ENCODE assay signal across 14 mouse cellular contexts in the genomic region with DNA sequence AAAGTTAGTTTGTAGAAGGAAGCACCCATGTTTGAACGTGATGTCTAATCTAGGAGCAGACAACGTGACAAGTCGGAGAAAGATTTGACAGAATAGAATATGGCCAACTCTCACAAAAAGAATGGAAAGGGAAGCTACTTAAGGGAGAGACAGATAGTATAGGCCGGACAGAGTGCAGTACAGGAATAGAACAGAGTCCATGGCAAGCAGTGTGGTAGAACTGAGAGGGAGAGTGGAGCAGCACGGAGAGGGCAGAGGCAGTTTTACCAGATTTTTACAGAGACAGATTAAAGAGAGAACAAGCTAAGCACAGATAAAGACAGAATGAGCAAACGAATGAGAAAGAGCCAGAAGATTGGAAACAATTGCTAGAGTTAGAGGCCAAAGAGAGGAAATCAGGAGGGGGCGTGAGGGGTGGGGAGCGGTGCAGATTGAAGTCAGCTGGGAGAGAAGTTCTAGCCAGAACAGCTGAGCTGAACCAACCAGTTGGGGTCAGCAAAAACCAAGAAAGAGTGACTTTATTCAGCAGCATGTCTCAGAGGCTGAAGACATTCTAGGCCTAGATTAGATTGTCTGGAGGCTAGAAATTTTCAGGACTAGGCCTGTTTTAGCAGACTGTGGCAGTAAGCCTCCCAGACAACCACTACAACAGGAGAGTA.
A peak's percentile ranks its signal among the peaks of the same experiment; 100 is the strongest.
DNase-seq lines count a peak whose midpoint lies in the region; ATAC-seq and TF ChIP-seq lines count a peak whose summit lies in the region.
"Had no signal": no experiment of that assay in that cellular context is flagged by ENCODE, and none has a peak within 500 bp of the region (broad histone marks: within the 10 kb centered on the region; RNA-seq: fewer than 3 reads in every experiment).

No protein-coding gene starts in this region.

- dilution Hi-C loops in CH12.LX (cut with MboI; ENCODE audit: extremely low pct_ligation_motif_present, extremely low pct_unique_long_range_greater_than_20kb, low sequenced_read_pairs) = no loop called here

- H3K27ac ChIP-seq in kidney, adult 2 months (ENCODE audit: insufficient read depth, low read depth, low read length) = no peak overlapping the region
- H3K27ac ChIP-seq in CH12.LX (ENCODE audit: insufficient read depth, low read depth) = no peak overlapping the region
- no peak overlapping the region for H3K27ac ChIP-seq in lung, embryonic 15.5 days
- H3K27ac ChIP-seq in hindbrain, embryonic 10.5 days = no peak overlapping the region
- H3K27ac ChIP-seq: neural tube, embryonic 13.5 days had no signal

- H3K9me3 ChIP-seq in CH12.LX (replicated peaks; ENCODE audit: low read length) = no peaks in the 10 kb centered on the region
- H3K9me3 ChIP-seq in lung, embryonic 15.5 days = no peaks in the 10 kb centered on the region
- H3K9me3 ChIP-seq in hindbrain, embryonic 10.5 days = no peaks in the 10 kb centered on the region
- H3K9me3 ChIP-seq: neural tube, embryonic 13.5 days had no signal

- no peak for TF ChIP-seq EP300 in CH12.LX (IDR thresholded peaks at IDR 0.05; ENCODE audit: low read length)

- no peaks in the 10 kb centered on the region for H3K36me3 ChIP-seq in kidney, adult 2 months (ENCODE audit: control insufficient read depth, insufficient read depth, low read length)
- no peaks in the 10 kb centered on the region for H3K36me3 ChIP-seq in CH12.LX (replicated peaks in 1 of 2; ENCODE audit: control insufficient read depth in 1 of 2, insufficient read depth in 1 of 2, low read length in 1 of 2)
- no peaks in the 10 kb centered on the region for H3K36me3 ChIP-seq in lung, embryonic 15.5 days
- H3K36me3 ChIP-seq in hindbrain, embryonic 10.5 days = no peaks in the 10 kb centered on the region
- H3K36me3 ChIP-seq: neural tube, embryonic 13.5 days had no signal

- TF ChIP-seq POLR2A in kidney, adult 2 months (IDR thresholded peaks at IDR 0.05; ENCODE audit: low read depth, low read length) = no peak
- TF ChIP-seq POLR2A in CH12.LX (IDR thresholded peaks at IDR 0.05; ENCODE audit: low read depth, low read length) = no peak

- no peaks in the 10 kb centered on the region for H3K79me2 ChIP-seq in CH12.LX (replicated peaks; ENCODE audit: control insufficient read depth, extremely low read depth, insufficient read depth, poor library complexity, severe bottlenecking)

- H3K4me3 ChIP-seq in kidney, adult 2 months (ENCODE audit: insufficient read depth, low read depth, low read length) = no peak overlapping the region
- no peak overlapping the region for H3K4me3 ChIP-seq in CH12.LX (replicated peaks in 1 of 3; ENCODE audit: low read depth in 2 of 3, low read length in 2 of 3, poor library complexity in 1 of 3)
- H3K4me3 ChIP-seq in lung, embryonic 15.5 days = no peak overlapping the region
- H3K4me3 ChIP-seq in hindbrain, embryonic 10.5 days = no peak overlapping the region
- H3K4me3 ChIP-seq: neural tube, embryonic 13.5 days had no signal

- no peak overlapping the region for H3K9ac ChIP-seq in CH12.LX (ENCODE audit: insufficient read depth, low read depth)
- no peak overlapping the region for H3K9ac ChIP-seq in lung, embryonic 15.5 days
- H3K9ac ChIP-seq: neural tube, embryonic 13.5 days had no signal

- ATAC-seq in lung, embryonic 15.5 days (ENCODE audit: borderline replicate concordance, extremely low read depth, low FRiP score, low TSS enrichment) = peak; percentile 31
- ATAC-seq: midbrain, embryonic 16.5 days had no signal

- no peaks in the 10 kb centered on the region for H3K27me3 ChIP-seq in kidney, adult 2 months (replicated peaks; ENCODE audit: control insufficient read depth, insufficient read depth, low read length)
- H3K27me3 ChIP-seq in CH12.LX (replicated peaks) = peaks cover 13% of the 10 kb centered on the region
- H3K27me3 ChIP-seq in lung, embryonic 15.5 days = no peaks in the 10 kb centered on the region
- H3K27me3 ChIP-seq in hindbrain, embryonic 10.5 days (ENCODE audit: insufficient read depth, poor library complexity, severe bottlenecking) = no peaks in the 10 kb centered on the region
- H3K27me3 ChIP-seq: neural tube, embryonic 13.5 days had no signal

- WGBS in kidney, adult 2 months = 67% methylated on average over 8 of the region's 8 CpGs
- 43% methylated on average over 8 of the region's 8 CpGs for WGBS in lung, embryonic 15.5 days
- 70% methylated on average over 8 of the region's 8 CpGs for WGBS in hindbrain, embryonic 10.5 days

- peak; percentile 6 for DNase-seq in embryo, embryonic 10.5 days (ENCODE audit: low spot score)
- no peak for DNase-seq in embryo, embryonic 9.5 days (ENCODE audit: extremely low spot score)
- peak; percentile 8 for DNase-seq in kidney, adult 9 months
- DNase-seq in kidney, adult 2 months = no peak
- DNase-seq in CH12.LX (ENCODE audit: extremely low read depth) = no peak
- DNase-seq in hindbrain, embryonic 10.5 days (ENCODE audit: low spot score) = no peak
- DNase-seq in cerebellum, postnatal 14 days = no peak
- DNase-seq: adrenal gland, adult 8-10 months; liver; right cerebral cortex, adult 18-20 months; thymus, adult 2 months had no signal

- peak; percentile 11 for TF ChIP-seq RAD21 in CH12.LX (IDR thresholded peaks at IDR 0.05; ENCODE audit: low read depth, low read length)

- no peak overlapping the region for H3K4me2 ChIP-seq in CH12.LX (ENCODE audit: insufficient read depth, low read depth, poor library complexity, severe bottlenecking)
- H3K4me2 ChIP-seq in lung, embryonic 15.5 days = no peak overlapping the region
- H3K4me2 ChIP-seq: neural tube, embryonic 13.5 days had no signal

- no peaks in the 10 kb centered on the region for H3K4me1 ChIP-seq in kidney, adult 2 months (ENCODE audit: control insufficient read depth, insufficient read depth, low read length)
- H3K4me1 ChIP-seq in CH12.LX (ENCODE audit: control insufficient read depth in 1 of 2, insufficient read depth in 2 of 2) = no peaks in the 10 kb centered on the region
- H3K4me1 ChIP-seq in lung, embryonic 15.5 days = no peaks in the 10 kb centered on the region
- no peaks in the 10 kb centered on the region for H3K4me1 ChIP-seq in hindbrain, embryonic 10.5 days (replicated peaks)
- H3K4me1 ChIP-seq: neural tube, embryonic 13.5 days had no signal

- in situ Hi-C loops in CH12.LX (cut with MboI; ENCODE audit: low pct_ligation_motif_present, low pct_unique_long_range_greater_than_20kb, low sequenced_read_pairs) = no loop called here

- TF ChIP-seq CTCF in kidney, adult 2 months (conservative IDR thresholded peaks at IDR 0.05; ENCODE audit: insufficient read depth, insufficient read length, low read depth, low read length) = no peak
- no peak for TF ChIP-seq CTCF in CH12.LX (conservative IDR thresholded peaks at IDR 0.05 in 1 of 2, IDR thresholded peaks at IDR 0.05 in 1 of 2; ENCODE audit: low read depth in 2 of 2, low read length in 2 of 2)

TF ChIP-seq in CH12.LX, 34 proteins besides CTCF, POLR2A, EP300 and RAD21:
- TF ChIP-seq TBP (conservative IDR thresholded peaks at IDR 0.05; ENCODE audit: low read depth, low read length) (no peak), ZKSCAN1 (IDR thresholded peaks at IDR 0.05; ENCODE audit: borderline replicate concordance, low read depth, low read length) (no peak), TCF12 (IDR thresholded peaks at IDR 0.05; ENCODE audit: low read depth, low read length) (no peak), ZNF384 (IDR thresholded peaks at IDR 0.05; ENCODE audit: low read depth, low read length) (no peak), ETS1 (conservative IDR thresholded peaks at IDR 0.05; ENCODE audit: low read depth, low read length) (no peak), USF1 (IDR thresholded peaks at IDR 0.05; ENCODE audit: low read depth, low read length) (no peak), CHD1 (IDR thresholded peaks at IDR 0.05; ENCODE audit: low read depth, low read length) (no peak), SMC3 (IDR thresholded peaks at IDR 0.05; ENCODE audit: low read depth, low read length) (no peak), MXI1 (IDR thresholded peaks at IDR 0.05; ENCODE audit: low read depth, low read length) (no peak), E2F4 (IDR thresholded peaks at IDR 0.05; ENCODE audit: insufficient replicate concordance, low read depth, low read length) (no peak), RCOR1 (conservative IDR thresholded peaks at IDR 0.05; ENCODE audit: low read depth, low read length) (no peak), SIN3A (IDR thresholded peaks at IDR 0.05; ENCODE audit: low read length) (no peak), MAZ (IDR thresholded peaks at IDR 0.05; ENCODE audit: low read depth, low read length) (no peak), NRF1 (IDR thresholded peaks at IDR 0.05; ENCODE audit: low read depth, low read length) (no peak), MYC (IDR thresholded peaks at IDR 0.05; ENCODE audit: low read depth, low read length) (no peak), IRF4 (IDR thresholded peaks at IDR 0.05; ENCODE audit: low read depth, low read length) (no peak), KAT2A (IDR thresholded peaks at IDR 0.05; ENCODE audit: insufficient replicate concordance, low read length) (no peak), NELFE (IDR thresholded peaks at IDR 0.05; ENCODE audit: low read depth, low read length) (no peak)

Comparison
In these comparisons a context has a peak if more than half of its experiments do, and no peak if none do; other contexts are left out.
1. DNase-seq: peak in embryo, embryonic 10.5 days (single experiment) and kidney, adult 9 months (single experiment); none in embryo, embryonic 9.5 days (single experiment), kidney, adult 2 months (single experiment), CH12.LX (single experiment), hindbrain, embryonic 10.5 days (single experiment) and cerebellum, postnatal 14 days (0 of 2).